Mouse (Mus musculus) spleen, adult 2 months (tissue): Measurements from ENCODE around the gene Cdh11.
"Not testable (repeated sequence)": the region's sequence is repeated elsewhere in the genome, so short reads cannot be mapped to it uniquely, and the experiment has no call there.

ENCODE experiments used
- CTCF ChIP-seq: fragments of 200-500 bp; IDR thresholded peaks from 2 replicates; pipeline ENCODE4 v1.5.1; 2011; ENCODE audit warnings: mild to moderate bottlenecking, inconsistent platforms; ENCODE audit not compliant: insufficient read depth, insufficient read length, insufficient replicate concordance; ENCODE audit errors: extremely low read depth
- POLR2A ChIP-seq: fragments of 200-500 bp; IDR thresholded peaks from 2 replicates; pipeline ENCODE4 v1.6.1; 2011; ENCODE audit warnings: low read depth, low read length, inconsistent platforms

DNA sequence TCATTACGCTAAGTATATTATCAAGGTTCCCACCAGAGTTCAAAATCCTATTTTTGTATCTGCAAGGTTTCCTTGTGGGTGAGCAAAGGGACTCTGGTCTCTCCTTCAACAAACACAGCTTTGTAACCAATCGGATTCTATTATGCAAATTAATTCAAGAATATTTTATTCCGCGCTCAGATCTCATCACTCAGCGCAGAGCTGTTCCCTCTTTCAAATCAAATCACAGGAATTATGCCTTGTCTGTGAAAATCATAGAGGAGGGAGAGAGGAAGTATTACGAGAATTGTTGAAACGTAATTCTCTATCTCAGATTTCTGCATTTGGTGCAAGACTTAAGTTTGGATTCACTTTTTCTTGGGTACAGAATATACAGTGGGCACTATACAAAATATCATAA lies 100.0 kb downstream of the Cdh11 start:
- TF ChIP-seq CTCF, POLR2A: not testable (repeated sequence)
